Comparison of ENCODE assay signal across 8 mouse cellular contexts in the genomic region with DNA sequence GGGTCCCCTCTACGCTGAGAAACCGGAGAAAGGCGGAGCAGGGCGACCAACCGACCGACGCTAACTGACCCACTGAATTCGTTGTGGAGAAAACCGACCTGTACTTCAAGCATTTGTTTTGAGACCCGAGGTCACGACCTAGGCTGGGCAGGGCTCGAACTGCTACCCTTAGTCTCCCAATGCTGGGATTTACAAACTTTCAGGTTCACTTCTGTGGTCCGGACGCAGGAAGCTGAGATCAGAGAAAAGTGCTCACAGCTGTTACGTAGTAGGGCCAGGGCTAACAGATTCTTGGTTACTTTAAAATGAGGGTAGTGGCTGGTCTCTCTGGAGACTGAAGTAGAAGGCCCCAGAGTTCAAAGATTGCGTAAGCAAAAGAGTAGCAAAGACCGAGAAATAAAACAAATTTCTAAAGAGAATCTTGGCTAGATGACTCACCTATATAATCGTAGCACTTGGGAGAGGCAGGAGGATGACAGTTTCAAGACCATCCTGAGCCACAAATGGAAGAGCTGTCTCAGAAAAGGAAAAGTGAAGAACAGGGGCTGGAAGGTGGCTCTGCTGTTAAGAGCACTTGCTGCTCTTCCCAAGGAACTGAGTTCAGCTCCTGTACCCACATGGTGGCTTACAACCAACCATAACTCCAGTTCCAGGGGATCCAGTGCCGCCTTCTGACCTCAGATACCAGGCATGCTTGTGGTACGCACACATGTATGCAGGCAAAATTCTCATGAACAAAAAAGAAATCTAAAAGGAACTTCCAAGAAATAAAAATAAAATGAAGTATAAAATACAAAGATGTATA. TPM values are rescaled to one million over a fixed set of nuclear protein-coding genes. Genes with fewer than 3 reads are reported as not detected.
DNase-seq lines count a peak whose midpoint lies in the region; ATAC-seq and TF ChIP-seq lines count a peak whose summit lies in the region.

No protein-coding gene starts in this region.

- TF ChIP-seq CTCF in E14TG2a.4 (conservative IDR thresholded peaks at IDR 0.05; ENCODE audit: low read length) = no peak

- peak overlapping the region; percentile 80 for H3K4me2 ChIP-seq in heart, embryonic 11.5 days
- H3K4me2 ChIP-seq in forebrain, embryonic 12.5 days = peak overlapping the region; percentile 92
- H3K4me2 ChIP-seq in liver, embryonic 13.5 days = peak overlapping the region; percentile 87

- ATAC-seq in heart, embryonic 11.5 days (replicated peaks; ENCODE audit: insufficient number of reproducible peaks, low FRiP score, low TSS enrichment) = no peak
- peak; percentile 9; the same call in 1 of the 2 replicates for ATAC-seq in forebrain, embryonic 12.5 days (ENCODE audit: low FRiP score)
- ATAC-seq in liver, embryonic 13.5 days (ENCODE audit: low read depth) = peak; percentile 26

- WGBS in heart, embryonic 11.5 days (ENCODE audit: insufficient replicate concordance) = 13% methylated on average over 20 of the region's 20 CpGs
- WGBS in forebrain, embryonic 12.5 days = 15% methylated on average over 20 of the region's 20 CpGs
- 9% methylated on average over 20 of the region's 20 CpGs for WGBS in liver, embryonic 13.5 days (ENCODE audit: insufficient replicate concordance)

- peak overlapping the region; percentile 80; the same call in 1 of the 2 replicates for H3K27ac ChIP-seq in heart, embryonic 11.5 days (ENCODE audit: low read depth, low read length)
- H3K27ac ChIP-seq in forebrain, embryonic 12.5 days = peak overlapping the region; percentile 84
- H3K27ac ChIP-seq in liver, embryonic 13.5 days = peak overlapping the region; percentile 86

- peak overlapping the region; percentile 81 for H3K9ac ChIP-seq in heart, embryonic 11.5 days (ENCODE audit: low read depth, low read length)
- H3K9ac ChIP-seq in forebrain, embryonic 12.5 days = peak overlapping the region; percentile 73
- peak overlapping the region; percentile 90 for H3K9ac ChIP-seq in liver, embryonic 13.5 days

- peaks cover 5% of the 10 kb centered on the region for H3K4me1 ChIP-seq in heart, embryonic 11.5 days (ENCODE audit: control insufficient read depth, insufficient read depth, low read length)
- peaks cover 30% of the 10 kb centered on the region for H3K4me1 ChIP-seq in E14TG2a.4 (replicated peaks; ENCODE audit: low read depth, low read length)
- H3K4me1 ChIP-seq in forebrain, embryonic 12.5 days = peaks cover 24% of the 10 kb centered on the region
- peaks cover 33% of the 10 kb centered on the region for H3K4me1 ChIP-seq in liver, embryonic 13.5 days (replicated peaks)

- no peaks in the 10 kb centered on the region for H3K27me3 ChIP-seq in heart, embryonic 11.5 days (ENCODE audit: control insufficient read depth, insufficient read depth, low read length)
- H3K27me3 ChIP-seq in E14TG2a.4 (ENCODE audit: insufficient read depth, low read length) = no peaks in the 10 kb centered on the region
- H3K27me3 ChIP-seq in forebrain, embryonic 12.5 days = no peaks in the 10 kb centered on the region
- H3K27me3 ChIP-seq in liver, embryonic 13.5 days = no peaks in the 10 kb centered on the region

- DNase-seq in heart, adult 8-10 months (ENCODE audit: low spot score) = no peak
- peak; percentile 15 for DNase-seq in liver, embryonic 13.5 days
- DNase-seq in urinary bladder, postnatal 14 days (ENCODE audit: low spot score) = no peak
- no peak for DNase-seq in right cerebral cortex, postnatal 4 days
- DNase-seq in gastrocnemius, postnatal 25 days = no peak

- H3K36me3 ChIP-seq in heart, embryonic 11.5 days (ENCODE audit: control insufficient read depth, insufficient read depth, low read length) = no peaks in the 10 kb centered on the region
- peaks cover 60% of the 10 kb centered on the region for H3K36me3 ChIP-seq in E14TG2a.4 (ENCODE audit: insufficient read depth, low read length)
- peaks cover 24% of the 10 kb centered on the region for H3K36me3 ChIP-seq in forebrain, embryonic 12.5 days (replicated peaks)
- peaks cover 44% of the 10 kb centered on the region for H3K36me3 ChIP-seq in liver, embryonic 13.5 days

- peak overlapping the region; percentile 70 for H3K4me3 ChIP-seq in heart, embryonic 11.5 days (ENCODE audit: low read depth, low read length)
- peak overlapping the region; percentile 92 for H3K4me3 ChIP-seq in E14TG2a.4 (replicated peaks; ENCODE audit: low read length)
- peak overlapping the region; percentile 71 for H3K4me3 ChIP-seq in forebrain, embryonic 12.5 days (replicated peaks)
- peak overlapping the region; percentile 83 for H3K4me3 ChIP-seq in liver, embryonic 13.5 days (replicated peaks)

- no peaks in the 10 kb centered on the region for H3K9me3 ChIP-seq in heart, embryonic 11.5 days (replicated peaks; ENCODE audit: control insufficient read depth, low read length)
- no peaks in the 10 kb centered on the region for H3K9me3 ChIP-seq in E14TG2a.4 (ENCODE audit: low read length)
- no peaks in the 10 kb centered on the region for H3K9me3 ChIP-seq in forebrain, embryonic 12.5 days
- H3K9me3 ChIP-seq in liver, embryonic 13.5 days (replicated peaks) = no peaks in the 10 kb centered on the region

RNA-seq across cellular contexts. Expression of gene Rad51, which starts 0.7 kb away (rescaled TPM):
- 33.4 and 39.6 TPM in 2 replicates for polyA plus RNA-seq in heart, embryonic 11.5 days (2014; fragmentation: Nextera tagmentation; extraction: Ambion mirVana)
- under 1 TPM; 0.22 to 0.60 (median 0.28) TPM for total RNA-seq in heart, adult 8-10 months (2022)
- 66.5 and 67.6 TPM in 2 replicates for polyA plus RNA-seq in forebrain, embryonic 12.5 days (2016; fragmentation: Nextera tagmentation; extraction: Ambion mirVana)
- polyA plus RNA-seq in liver, embryonic 13.5 days (2015; fragmentation: Nextera tagmentation; extraction: Ambion mirVana) = 38.4 and 45.1 TPM in 2 replicates
- 1 to 10 TPM in 1 of 2 experiments, under 1 TPM in 1; 0.78 to 1.2 TPM for total RNA-seq in gastrocnemius, postnatal 25 days (2021)

RNA-seq across cellular contexts. Expression of gene Rmdn3, which starts 43.5 kb away (rescaled TPM):
- polyA plus RNA-seq in heart, embryonic 11.5 days (2014; fragmentation: Nextera tagmentation; extraction: Ambion mirVana) = 30.3 and 33.3 TPM in 2 replicates
- total RNA-seq in heart, adult 8-10 months (2022) = 10 to 100 TPM; 15.3 to 25.2 (median 17.5) TPM
- polyA plus RNA-seq in forebrain, embryonic 12.5 days (2016; fragmentation: Nextera tagmentation; extraction: Ambion mirVana) = 43.6 and 48.7 TPM in 2 replicates
- polyA plus RNA-seq in liver, embryonic 13.5 days (2015; fragmentation: Nextera tagmentation; extraction: Ambion mirVana) = 55.3 and 61.6 TPM in 2 replicates
- total RNA-seq in gastrocnemius, postnatal 25 days (2021) = 1 to 10 TPM; 5.7 to 9.2 TPM

RNA-seq across cellular contexts. Expression of gene Gchfr, which starts 54.2 kb away (rescaled TPM):
- 6.4 and 7.4 TPM in 2 replicates for polyA plus RNA-seq in heart, embryonic 11.5 days (2014; fragmentation: Nextera tagmentation; extraction: Ambion mirVana)
- total RNA-seq in heart, adult 8-10 months (2022) = 10 to 100 TPM; 10.9 to 12.5 (median 11.4) TPM
- 2.2 and 2.3 TPM in 2 replicates for polyA plus RNA-seq in forebrain, embryonic 12.5 days (2016; fragmentation: Nextera tagmentation; extraction: Ambion mirVana)
- polyA plus RNA-seq in liver, embryonic 13.5 days (2015; fragmentation: Nextera tagmentation; extraction: Ambion mirVana) = 39.4 and 47.1 TPM in 2 replicates
- not detected for total RNA-seq in gastrocnemius, postnatal 25 days (2021)
